Mouse (Mus musculus) lung, postnatal 0 days (tissue): ENCODE results near the gene Cd36.

Experiments used
- CTCF ChIP-seq: IDR thresholded peaks from 2 replicates; pipeline ENCODE4 v1.5.1; 2016; ENCODE audit warnings: antibody characterized with exemption, mild to moderate bottlenecking
- EP300 ChIP-seq: IDR thresholded peaks from 2 replicates; pipeline ENCODE4 v1.6.1; 2016; ENCODE audit warnings: antibody characterized with exemption, mild to moderate bottlenecking, control low read depth

DNA sequence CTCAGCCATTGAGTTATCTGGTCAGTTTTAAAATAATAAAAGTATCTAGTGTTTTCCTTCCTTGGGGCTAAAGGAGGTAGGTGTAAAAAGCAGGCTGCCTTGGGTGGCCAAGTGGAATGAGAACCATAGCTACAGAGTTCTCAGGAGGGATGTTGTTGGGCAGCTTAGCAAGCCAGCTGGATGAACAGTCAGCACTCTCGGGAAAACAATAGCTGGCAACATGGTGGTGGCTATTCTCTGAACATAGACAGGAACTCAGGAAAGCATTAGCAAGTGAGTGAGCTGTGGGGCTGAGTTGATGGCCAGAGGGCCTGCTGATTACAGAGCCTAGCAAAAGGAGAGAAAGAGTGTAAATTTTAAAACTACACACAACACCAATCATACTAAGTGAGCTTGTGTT is 45.9 kb upstream of the Cd36 start:
- TF ChIP-seq EP300 (no peak), CTCF (no peak)
